Mouse (Mus musculus): ENCODE measurements around the gene Rasip1.

Gene Rasip1

GRCm38 (mm10) chr7:45627261-45627660, at the start of gene Rasip1:
Gene Rasip1 (plus strand): TSS chr7:45627488.
- DNase-seq (ENCODE audit: low spot score): no peak

DNA sequence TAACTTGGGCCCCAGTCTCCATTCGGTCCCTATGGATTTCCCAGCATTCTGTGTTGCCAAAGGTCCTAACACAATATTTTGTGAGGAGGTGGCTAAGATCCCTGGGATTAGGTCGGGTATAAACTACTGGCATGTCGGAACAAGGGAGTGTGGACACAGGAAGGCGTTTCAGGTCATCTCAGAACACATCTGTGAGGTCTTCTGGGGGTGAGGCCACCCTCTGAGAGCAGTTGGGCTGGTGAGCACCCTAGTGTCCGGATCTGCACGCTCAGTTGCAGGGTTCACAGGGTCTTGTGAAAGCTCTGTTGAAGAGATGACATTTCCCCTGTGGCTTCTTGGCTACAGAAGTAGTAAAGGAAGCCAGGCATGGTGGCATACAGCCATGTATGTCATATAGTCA, 41.4 kb upstream of the Rasip1 start:
- DNase-seq (ENCODE audit: low spot score): no peak

- DNase-seq (ENCODE audit: low spot score): no peak
Observed at GRCm38 (mm10) chr7:45587631-45588592, 39.4 kb upstream of the Rasip1 start.

- DNase-seq (ENCODE audit: low spot score): peak; percentile 75
Observed at GRCm38 (mm10) chr7:45589173-45589572, 38.1 kb upstream of the Rasip1 start.

GRCm38 (mm10) chr7:45589898-45590297, 37.4 kb upstream of the Rasip1 start:
- DNase-seq (ENCODE audit: low spot score): no peak

GRCm38 (mm10) chr7:45590874-45591273, 36.4 kb upstream of the Rasip1 start:
- no peak for DNase-seq (ENCODE audit: low spot score)

DNA sequence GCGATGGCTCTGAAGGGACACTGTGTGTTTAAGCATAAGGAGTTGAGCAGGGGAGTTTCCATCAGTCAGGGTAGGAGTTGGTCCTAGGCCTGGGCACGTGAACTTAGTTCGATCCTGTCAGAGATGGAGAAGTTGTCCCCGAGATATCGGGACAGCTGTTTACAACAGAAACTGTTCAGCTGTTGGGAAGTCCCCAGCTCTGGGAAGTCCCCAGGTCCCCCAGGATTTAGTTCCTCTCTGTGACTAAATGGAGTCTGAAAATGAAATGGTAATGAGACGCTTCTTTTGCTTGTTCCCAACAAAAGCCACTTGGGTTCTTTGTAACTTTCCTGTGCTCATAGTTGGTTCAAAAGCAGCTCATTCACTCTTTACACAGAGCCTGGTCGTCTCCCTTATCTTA, 35.4 kb upstream of the Rasip1 start:
- no peak for DNase-seq (ENCODE audit: low spot score)

GRCm38 (mm10) chr7:45593118-45593815, 34.0 kb upstream of the Rasip1 start:
- DNase-seq (ENCODE audit: low spot score): peak; percentile 52

DNA sequence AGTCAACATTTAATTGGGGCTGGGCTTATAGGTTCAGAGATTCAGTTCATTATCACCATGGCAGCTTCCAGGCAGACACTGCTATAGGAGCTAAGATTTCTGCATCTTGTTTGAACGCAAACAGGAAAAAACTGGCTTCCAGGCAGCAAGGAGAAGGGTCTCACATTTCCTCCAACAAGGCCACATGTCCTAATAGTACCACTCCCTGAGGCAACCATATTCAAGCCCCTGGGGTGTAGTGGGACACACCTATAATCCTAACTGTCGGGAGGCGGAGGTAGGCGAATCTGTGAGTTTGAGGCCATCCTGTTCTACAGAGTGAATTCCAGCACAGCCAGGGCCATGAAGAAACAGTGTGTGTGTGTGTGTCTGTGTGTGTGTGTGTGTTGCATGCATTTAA, 32.1 kb upstream of the Rasip1 start:
- DNase-seq (ENCODE audit: low spot score): no peak

- DNase-seq (ENCODE audit: low spot score): no peak
Observed at GRCm38 (mm10) chr7:45596107-45596506, 31.2 kb upstream of the Rasip1 start.

DNA sequence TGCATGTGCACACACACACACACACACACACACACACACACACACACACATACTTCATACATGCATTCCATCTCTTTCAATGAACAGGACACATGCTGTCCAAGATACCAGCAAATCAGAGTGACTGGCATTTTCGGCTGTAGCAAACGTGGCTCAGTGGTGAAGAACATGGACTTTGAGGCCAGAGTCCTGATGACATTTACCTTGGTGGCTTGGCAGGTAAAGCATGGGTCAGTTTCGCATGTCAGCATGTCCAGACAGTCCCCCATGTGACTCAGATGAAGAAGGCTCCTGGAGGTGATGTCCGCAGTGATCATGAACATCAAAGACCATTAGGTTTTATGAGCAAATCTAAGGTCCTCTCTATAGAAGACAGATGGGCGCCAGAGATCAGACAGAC, 30.3 kb upstream of the Rasip1 start:
- DNase-seq (ENCODE audit: low spot score): no peak

DNA sequence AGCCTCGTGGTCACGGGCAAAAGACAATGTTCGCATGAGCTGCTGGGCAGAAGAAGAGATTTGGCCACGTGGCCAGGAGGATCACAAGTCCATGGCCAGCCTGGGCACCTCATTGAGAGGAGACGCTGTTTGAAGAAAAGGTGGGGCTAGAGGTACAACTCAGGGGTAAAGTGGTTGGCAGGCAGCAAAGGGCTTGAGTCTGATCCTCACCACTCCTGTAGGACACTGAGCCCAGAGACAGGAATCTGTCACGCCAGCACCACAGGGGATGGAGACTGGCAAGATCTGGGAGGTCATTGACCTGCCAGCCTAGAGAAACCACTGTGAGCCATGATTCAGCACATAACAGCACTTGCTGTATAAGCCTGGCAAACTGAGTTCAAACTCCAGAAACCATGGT, 29.8 kb upstream of the Rasip1 start:
- DNase-seq (ENCODE audit: low spot score): no peak

- DNase-seq (ENCODE audit: low spot score): no peak
Observed at GRCm38 (mm10) chr7:45598960-45599879, 28.1 kb upstream of the Rasip1 start.

- DNase-seq (ENCODE audit: low spot score): no peak
Observed at GRCm38 (mm10) chr7:45605704-45606289, 21.5 kb upstream of the Rasip1 start.

GRCm38 (mm10) chr7:45609511-45609910, 17.8 kb upstream of the Rasip1 start:
- no peak for DNase-seq (ENCODE audit: low spot score)

GRCm38 (mm10) chr7:45616277-45616676, 11.0 kb upstream of the Rasip1 start:
- no peak for DNase-seq (ENCODE audit: low spot score)

- DNase-seq (ENCODE audit: low spot score): no peak
Observed at GRCm38 (mm10) chr7:45617042-45617695, 10.1 kb upstream of the Rasip1 start, which contains the start of gene Fut1. Gene Fut1 (plus strand): TSS chr7:45617289.

DNA sequence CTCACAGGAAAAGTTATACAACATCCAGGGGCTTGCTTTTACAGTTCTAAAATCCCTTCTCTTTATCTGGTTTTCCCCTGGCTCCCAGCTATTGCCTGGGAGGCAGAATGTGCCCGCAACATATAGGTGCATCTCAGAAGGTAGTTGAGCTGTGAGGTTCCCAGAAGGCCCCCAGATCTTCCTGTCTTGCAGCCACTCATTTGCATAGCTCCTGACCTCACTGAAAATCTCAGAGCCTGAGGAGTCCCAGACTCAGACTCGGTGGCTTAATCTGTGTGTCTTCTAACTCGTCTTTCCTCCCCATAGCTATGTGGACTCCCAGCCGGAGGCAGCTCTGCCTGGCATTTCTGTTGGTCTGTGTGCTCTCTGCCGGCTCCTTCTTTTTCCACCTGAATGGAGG, 9.0 kb upstream of the Rasip1 start:
- DNase-seq (ENCODE audit: low spot score): no peak

GRCm38 (mm10) chr7:45619592-45619991, 7.7 kb upstream of the Rasip1 start:
- DNase-seq (ENCODE audit: low spot score): no peak

GRCm38 (mm10) chr7:45621443-45621842, 5.8 kb upstream of the Rasip1 start, which contains the start of gene Izumo1:
Gene Izumo1 (plus strand): TSS chr7:45621811.
- DNase-seq (ENCODE audit: low spot score): no peak

DNA sequence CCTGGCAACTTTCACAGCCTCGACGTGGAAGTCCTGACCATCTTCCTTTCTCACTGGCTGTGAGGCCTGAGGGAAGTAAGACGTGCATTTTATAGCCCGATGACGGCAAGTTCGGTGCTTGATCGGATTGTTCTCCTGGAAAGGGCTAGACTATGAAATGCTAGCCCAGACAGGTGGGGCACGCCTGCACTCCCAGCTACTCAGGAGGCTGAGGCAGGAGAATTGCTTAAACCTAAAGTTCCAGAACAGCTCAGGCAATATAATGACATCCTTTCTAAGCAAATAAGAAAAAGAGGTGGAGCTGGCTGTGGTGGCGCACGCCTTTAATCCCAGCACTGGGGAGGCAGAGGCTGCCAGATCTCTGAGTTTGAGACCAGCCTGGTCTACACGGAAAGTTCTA, 3.8 kb upstream of the Rasip1 start:
- no peak for DNase-seq (ENCODE audit: low spot score)
